Mouse (Mus musculus) cerebellum, postnatal 14 days (tissue): ENCODE results near the gene Msmb.
A peak's percentile ranks its signal among the peaks of the same experiment; 100 is the strongest.
"Not testable (repeated sequence)": the region's sequence is repeated elsewhere in the genome, so short reads cannot be mapped to it uniquely, and the experiment has no call there.

ENCODE experiments used
- DNase-seq, 2 experiments: peaks; one replicate each; pipeline ENCODE4 v3.0.0; 2021; ENCODE audit warnings: mixed read lengths in 2 of 2

Msmb gene

DNA sequence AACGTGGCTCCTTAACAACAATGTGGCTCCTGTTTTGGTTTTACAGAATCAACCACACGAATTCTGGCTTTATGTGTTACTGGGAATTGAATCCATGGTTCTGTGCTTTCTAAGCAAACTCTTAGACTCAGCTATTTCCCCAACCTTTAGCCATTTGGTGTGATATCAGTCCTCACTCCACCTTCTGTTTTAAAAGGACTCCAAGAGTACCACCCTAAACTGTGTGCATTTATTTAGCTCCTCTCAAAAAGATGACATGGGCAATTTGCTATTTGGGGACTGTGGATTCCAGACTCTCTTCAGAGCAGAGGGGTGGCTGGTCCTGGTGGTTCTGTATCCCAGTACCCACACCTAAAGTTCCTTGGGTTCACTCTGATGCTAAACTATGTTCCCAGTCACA, 4.8 kb downstream of the Msmb start:
- DNase-seq, result no peak

DNA sequence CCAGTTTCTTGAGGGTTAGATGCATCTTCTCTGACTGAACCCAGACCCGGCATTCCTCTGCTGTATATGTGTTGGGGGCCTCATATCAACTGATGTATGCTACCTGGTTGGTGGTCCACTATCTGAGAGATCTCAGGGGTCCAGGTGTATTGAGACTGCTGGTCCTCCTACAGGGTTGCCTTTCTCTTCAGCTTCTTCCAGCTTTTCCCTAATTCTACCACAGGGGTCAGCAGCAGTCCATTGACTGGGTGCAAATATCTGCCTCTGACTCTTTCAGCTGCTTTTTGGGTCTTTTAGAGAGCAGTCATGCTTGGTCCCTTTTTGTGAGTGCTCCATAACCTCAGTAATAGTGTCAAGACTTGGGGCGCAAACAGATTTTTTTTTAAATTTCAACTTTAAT, 9.0 kb downstream of the Msmb start:
- no peak for DNase-seq

DNA sequence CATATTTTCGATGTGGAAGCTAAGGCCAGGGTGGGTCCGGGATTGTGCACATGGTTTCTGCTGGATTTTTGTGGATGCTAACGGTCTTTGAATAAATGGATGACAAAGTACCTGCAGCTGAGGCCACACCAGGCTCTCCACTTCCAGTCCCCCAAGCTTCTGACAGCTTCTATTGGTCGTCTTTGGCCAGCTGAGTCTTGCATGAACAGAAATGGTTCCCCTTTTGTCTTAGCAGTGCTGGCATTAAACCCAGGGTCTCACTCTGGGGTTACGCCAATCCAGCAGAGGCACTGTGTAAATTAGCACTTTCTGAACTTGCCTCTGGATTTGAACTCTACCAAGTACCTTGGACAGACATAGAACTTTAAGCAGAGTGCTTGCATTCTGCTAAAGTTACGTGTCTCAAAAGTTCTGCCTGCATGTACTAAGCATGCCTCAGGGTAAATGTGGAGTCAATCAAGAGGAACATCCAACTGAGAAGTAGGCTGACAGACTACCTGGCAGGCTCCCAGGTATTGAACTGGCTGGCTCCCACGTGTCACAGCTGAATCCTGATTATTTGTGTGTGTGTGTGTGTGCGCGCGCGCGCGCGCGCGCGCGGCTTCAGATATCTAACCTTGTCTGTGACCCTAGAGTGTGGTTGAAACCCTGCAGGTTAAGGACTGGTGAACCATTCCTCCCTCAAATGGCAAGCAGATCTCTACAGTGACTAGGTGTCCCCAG, 10.6 kb downstream of the Msmb start:
- DNase-seq, result peak in 1 of 2 experiments; percentile 9

DNA sequence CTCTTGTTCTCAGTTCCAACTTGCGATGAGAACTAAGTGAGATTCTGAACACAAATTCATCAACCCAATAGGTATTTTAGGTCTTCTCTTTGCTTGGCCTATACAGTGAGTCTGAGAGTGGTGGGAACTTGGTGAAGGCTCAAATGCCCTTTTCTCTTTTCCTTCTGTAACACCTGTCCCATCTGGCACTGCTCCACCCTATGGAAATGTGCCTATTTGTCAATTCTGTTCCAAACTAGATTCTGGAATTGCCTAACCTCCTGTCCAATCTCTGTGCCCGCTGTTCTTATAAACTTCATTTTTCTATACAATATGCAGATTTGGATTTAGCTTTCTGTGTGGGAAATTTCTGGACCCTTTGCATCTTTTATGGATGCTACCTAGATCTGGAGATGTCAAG, 11.3 kb downstream of the Msmb start:
- DNase-seq, result peak in 1 of 2 experiments; percentile 41

DNA sequence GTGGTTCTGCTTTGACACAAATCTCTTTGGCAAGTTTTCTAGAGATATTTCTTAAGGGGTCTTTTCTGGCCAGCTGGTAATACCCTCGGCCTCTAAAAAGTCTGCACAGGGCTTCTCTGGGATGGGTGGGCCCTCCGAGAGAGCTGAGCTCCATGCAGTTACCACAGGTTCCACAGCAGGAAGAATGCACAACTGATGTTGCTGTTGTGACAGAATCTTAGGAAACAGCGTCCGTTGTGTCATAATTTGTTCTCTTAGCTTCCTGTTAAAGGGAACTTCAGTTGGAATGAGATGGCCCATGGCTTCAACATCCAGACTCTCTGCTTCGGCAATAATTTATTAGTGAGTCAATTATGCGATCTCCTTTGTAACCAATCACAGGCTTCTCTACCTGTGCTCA, 12.9 kb downstream of the Msmb start:
- no peak for DNase-seq

DNA sequence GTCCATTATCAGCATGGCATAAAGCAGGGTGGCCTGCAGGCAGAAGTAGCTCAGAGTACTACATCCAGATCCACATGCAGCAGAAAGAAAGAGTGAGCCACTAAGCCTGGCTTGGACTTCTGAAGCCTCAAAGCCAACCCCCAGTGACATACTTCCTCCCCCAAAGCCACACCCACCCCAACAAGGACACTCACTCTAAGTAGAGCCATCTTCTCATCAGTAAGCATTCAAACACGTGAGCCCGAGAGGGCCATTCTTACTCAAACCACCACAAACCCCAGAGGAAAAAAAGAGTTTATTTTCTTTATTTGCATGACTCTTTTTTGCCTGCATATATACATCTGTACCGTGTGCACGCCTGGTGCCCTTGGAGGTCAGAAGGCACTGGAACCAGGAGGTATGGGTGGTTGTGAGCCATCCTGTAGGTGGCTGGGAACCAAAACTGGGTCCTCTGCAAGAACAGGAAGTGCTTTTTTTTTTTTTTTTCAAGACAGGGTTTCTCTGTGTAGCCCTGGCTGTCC, 17.4 kb downstream of the Msmb start:
- no peak for DNase-seq

DNA sequence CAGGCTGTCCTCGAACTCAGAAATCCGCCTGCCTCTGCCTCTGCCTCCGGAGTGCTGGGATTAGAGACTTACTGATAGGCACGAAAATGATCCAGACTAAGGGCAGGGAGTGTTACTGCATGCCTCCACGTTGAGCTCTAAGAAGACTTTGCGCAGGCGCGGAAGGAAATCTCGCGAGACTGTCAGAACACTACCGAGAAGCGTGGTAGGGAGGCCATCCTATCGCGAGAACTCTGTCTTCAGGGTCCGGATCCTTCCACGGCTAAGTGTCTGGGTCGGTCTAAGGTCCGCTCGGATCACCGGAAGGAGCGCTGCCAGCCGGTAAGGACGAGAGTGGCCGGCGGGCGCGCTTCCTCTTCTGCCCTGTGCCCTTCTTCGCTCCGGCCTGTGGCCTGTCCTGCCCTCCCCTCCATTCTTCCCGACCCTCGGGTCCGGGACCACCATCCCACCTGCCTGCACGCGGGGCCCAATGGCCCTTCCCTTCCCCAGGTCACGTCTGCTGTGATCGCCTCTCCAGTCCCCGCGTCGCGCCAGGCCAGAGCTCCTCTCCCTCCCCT, 17.9 kb downstream of the Msmb start, which contains the start of gene Ncoa4:
Ncoa4 (plus strand) TSS at position 176 of the 557 bp plus-strand sequence.
- peak; percentile 99 for DNase-seq

DNA sequence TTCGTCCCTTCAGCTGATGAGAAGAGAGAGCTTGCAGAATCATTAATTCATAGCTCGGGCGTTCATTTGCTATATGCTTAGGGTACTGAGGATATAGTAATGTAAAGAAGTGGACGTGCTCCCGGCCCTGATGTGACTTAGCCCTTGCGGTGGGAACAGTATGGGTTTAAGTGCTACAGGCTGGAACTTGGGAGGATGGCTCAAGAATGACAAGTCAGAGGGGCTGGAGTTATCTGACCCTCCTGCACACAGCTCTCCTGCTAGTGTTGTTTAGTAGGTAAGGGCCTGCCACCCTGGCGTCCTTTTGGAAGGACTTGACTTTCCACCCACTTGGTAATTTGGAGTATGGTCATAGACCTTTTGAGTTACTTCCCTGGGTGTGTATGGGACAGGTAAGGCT, 18.7 kb downstream of the Msmb start:
- no peak for DNase-seq

DNA sequence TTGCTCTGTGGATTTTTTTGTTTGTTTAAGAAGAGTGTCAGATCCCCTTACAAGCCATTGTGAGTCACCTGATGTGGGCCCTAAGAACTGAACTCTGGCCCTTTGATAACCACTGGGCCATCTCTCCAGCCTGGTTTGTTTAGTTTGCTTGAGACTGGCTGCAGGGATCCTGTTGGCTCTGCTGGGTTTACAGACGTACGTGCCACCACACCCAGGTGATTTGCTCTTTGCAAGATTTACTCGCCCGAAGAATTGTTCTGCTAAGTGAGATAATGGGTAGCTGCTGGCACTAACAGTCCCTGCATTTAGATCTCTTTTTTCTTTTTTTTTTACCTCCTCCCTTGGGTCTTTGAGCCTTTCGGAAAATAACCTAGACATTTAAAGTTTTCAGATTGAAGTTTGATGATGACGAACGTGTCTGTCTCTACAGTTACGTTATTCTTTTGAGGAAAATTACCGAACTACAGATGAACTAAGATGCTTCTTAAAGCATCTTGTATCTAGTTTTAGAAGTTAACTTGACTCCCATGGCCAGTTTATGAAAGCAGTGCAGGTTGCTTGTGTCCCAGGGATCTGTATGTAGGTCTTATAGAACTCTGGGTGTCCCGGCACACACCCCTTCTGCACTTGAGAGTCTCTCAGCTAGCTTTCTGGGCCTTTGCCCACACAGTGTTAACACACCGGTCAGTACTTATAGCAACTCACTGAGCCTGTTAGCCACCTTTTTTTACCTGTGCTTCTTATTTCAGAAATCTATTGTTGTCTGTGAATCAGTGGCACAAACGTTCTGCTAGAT, 19.5 kb downstream of the Msmb start:
- DNase-seq, result no peak

DNA sequence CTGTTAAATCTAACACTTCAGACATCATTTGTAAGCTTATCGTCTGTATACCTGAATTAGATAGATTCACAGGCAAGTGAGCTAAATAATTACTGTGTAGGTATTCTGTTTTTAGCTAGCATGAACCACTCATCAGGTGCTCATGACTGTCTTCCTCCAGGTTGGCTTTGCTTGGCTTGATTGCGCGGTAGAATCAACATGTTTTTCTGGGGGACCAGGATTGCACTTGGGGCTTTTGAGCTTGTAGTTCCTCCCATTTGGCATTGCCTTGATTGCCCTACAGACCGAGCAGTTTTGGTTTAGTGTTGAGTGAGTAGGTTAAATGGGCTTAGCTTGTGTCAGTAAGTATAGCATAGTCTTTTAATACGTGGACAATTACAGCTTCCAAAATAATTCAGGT, 20.4 kb downstream of the Msmb start:
- DNase-seq, result no peak

DNA sequence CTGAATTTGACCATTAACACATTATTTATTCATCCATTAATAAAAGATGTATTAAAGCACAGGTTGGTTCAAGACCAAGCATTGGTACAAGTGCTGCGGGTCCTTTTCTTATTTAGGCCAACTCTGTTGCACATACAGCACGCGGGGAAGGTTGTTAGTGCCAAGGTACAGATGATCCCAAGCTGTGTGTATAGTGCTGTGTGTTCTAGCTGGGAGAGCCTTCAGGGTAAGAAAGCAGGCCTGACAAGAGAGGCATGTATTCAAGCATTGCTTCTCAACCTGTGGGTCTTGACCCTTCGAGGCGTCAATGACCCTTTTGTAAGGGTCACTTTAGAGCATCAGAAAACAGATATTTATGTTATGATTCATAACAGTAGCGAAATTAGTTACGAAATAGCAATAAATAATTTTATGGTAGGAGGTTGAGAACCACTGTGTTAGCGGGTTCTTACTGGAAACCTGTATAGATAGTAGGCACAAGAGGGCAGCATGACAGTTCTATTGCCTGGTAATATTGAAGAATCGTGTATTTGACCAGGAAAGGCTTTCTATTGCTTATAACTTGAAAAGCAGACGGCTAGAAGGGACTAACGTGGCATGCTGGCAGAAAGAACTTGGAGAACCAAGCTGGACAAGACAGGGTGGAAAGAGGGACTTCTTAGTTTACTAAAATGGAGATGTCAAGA, 21.5 kb downstream of the Msmb start:
- no peak for DNase-seq

DNA sequence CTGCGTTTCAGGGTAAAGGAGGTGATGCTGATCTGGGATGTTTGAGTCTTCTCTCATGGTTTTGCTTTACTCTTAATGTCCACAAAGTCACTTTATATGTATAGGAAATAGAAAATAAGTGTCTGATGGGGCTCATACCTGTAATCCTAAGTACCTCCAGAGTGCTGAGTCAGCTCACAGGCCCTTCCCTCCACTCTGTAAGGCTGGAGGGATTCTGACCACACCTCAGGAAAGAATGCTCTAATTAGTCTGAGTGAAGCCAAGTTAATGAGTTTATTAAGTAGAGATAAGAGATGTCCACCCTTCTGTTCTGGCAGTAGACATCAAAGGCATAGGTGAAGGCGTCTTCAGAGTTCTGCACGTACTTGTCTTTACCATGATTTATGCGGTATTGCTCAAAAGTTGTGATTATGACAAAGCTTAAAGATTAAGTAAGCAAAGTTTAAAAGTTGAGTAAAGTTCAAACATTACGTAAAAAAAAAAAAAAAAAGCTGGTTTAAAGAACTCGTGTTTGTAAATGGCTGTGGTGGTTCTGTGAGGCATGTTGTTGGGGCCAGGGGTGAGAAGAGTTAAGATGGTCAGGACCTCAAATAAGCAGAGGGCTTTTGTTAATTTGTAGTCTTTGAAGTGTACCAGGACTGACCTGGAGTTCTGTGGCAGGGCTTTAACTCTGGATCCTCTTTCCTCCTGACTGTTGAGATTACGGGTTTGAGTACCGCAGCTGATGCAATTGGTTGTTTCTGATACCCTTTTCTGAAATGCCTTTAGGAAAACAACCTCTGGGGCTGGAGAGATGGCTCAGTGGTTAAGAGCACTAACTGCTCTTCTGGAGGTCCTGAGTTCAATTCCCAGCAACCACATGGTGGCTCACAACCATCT, 22.6 kb downstream of the Msmb start:
- DNase-seq, result no peak

DNA sequence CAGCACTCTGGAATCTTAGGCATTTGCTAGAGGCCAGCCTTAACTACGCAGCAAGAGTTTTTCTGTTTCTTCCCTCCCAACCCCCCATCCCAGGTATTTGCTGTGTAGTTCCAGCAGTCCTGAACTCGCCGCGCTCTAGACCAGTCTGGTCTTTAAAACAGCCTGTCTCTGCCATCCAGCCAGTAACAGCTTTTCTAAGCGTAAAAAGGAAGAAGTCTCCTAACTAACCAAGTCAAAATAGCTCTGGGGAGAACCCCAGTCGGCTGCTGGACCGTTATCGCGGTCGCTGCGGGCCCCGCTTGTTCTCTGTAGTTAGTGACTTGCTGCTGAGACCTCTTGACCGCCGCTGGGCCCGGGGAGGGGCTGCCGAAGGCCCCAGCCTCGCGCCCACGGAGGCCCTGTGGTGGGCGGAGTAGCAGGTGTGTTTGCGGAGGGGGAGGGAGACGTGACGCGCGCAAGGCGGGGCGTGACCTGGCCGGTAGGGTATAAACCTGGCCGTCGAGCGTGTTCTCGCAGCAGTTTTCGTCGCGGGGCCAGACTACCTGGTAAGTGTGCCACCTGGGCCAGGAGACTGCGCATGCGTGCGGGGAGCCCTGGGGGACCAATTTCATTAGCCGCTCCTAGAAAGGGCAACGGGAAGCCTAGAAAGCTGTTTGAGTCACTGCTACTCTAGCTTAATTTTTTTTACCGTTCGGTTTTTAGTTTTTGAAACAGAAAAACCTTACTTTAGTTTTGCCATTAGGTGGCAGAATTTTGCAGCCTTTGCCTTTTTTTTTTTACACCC, 23.6 kb downstream of the Msmb start:
- DNase-seq, result peak; percentile 93 to 96

DNA sequence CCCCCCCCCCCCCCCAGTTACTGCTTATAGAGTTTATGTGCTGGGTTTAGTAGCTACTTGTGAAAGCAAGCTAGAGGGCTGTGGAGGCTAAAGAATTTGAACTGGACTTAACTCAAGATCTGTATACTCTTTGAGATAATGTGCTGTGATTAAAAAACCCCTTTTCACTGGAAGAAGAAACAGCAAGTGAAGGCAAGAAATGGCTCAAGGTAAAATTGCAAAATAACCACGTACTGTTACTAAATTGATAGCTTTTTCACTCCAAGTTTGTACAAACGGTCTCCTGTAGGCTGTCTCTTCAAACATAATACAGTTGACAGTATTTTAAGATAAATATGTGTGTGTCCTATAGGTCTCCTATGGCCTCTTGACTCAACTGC, 24.2 kb downstream of the Msmb start:
- no peak for DNase-seq

DNA sequence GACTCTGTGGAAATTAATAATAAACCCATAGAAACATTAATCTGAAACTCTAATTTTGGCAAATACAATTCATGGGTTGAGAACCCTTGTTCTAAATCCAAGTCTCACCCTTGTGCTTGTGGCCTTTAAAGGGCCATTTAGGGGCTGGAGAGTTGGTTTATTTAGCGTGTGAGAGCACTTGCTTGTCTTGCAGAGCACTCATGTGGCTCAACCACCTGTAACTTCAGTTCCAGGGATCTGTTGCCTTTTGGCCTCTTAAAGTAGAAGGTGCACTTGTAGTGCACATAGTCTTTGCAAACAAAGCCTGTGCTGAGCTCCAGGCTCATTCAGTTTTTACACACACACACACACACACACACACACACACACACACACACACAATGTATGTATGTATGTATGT, 25.0 kb downstream of the Msmb start:
- DNase-seq, result no peak

DNA sequence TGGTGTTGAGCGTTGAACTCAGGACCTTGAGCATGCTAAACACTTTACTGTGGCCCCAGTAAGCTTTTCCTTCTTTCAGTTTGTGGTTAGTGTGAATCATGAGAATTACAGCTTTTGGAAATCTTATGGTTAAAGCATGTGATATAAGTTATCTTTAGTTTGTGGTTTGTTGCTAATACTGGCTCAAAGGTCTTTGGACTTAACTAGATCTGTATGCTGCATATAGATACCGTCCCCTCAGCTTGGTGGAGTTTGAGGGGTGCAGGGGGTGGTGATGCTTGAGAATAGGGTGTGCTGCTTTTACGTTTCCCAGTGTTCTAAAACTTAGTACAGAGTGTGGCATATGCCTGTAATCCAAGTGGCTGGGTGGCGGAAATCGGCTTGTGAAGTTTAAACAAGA, 25.5 kb downstream of the Msmb start:
- DNase-seq, result no peak

DNA sequence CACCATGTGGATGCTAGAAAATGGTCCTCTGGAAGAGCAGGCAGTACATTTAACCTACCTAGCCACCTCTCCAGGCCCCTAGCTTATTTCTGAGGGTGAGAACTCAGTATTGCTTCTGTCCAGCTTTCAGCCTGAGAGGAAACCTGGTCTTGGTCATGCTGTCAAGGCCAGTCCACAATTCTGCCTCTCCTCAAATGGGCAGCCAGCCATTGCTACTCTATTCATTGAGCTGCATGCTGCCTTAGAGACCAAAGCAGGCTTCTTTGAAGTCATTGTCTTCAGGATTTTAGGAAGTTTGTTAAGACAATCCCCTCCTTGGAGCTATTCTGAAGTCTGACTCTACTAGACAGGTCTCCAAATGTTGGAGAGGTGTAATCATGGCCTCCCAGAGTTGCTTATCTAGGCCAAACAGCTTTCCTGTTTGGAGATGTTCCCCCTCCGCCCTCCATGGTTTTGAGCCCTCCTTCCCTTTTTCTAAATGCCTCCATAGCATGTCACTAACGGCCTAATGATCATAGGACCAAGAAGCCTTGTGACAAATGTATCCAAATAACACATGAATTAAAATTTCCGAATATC, 26.9 kb downstream of the Msmb start:
- no peak for DNase-seq

DNA sequence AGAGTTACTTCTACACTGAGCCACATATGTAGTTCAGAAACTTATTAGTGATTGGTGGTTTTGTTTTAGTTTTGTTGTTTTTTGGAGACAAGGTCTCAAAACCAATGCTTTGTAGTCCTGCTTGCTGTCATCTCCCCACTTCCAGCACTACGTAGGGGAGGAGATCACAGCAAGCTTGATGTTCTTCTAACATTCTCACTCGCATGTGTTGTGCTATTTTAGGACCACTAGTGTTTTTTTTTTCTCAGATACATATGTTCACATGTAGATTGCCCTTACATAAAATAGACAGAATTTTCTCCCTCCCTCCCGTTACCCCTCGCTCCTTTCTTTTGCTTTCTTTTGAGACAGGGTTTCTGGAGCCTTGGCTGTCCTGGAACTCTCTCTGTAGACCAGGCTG, 28.3 kb downstream of the Msmb start:
- no peak for DNase-seq

DNA sequence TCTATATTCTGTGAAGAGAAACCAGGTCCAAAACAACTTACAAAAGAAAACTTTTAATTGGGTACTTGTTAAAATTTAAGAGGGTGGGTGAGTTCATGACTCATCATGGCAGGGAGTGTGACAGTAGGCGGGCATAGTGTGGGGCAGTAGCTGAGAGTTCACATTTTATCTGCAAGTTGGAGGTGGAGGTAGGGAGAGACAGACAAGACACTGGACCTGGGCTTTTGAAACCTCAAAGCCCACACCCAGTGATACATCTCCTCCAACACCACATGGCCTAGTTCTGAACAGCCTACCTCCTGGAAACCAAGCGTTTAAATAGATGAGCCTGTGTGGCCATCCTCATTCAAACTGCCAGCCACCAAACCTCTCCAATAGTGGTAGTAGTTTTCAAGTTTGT, 33.5 kb downstream of the Msmb start:
- DNase-seq, result no peak

DNA sequence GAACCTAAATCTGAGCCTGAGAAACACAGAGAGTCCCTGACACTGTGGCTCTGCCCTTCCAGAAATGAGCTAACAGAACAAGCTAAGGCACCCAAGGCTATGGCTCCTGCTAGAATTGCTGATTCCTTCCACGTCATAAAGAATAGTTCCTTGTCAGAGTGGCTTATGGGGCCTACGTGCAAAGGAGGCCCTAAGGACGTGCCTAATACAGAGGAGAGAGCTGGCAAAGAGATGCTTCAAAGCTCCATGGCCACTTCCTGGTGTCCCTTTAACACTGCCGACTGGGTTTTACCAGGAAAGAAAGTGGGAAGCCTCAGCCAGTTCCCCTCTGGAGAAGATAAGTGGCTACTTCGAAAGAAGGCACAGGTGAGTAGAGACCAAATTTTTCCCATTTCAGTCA, 34.8 kb downstream of the Msmb start:
- not testable (repeated sequence) for DNase-seq
